Mouse (Mus musculus) midbrain, postnatal 0 days (tissue): ENCODE data around the gene Myt1l. TPM values are rescaled to one million over a fixed set of nuclear protein-coding genes. Genes with fewer than 3 reads are reported as not detected.

ENCODE experiments used
- ATAC-seq: fragments of 200-750 bp; cut with Nextera tagmentation; 2 replicates; pipeline ENCODE4 v1.8.0; 2017; ENCODE audit warnings: moderate number of reproducible peaks, mild to moderate bottlenecking, moderate TSS enrichment, moderate library complexity; ENCODE audit not compliant: low FRiP score
- DNase-seq: peaks from one replicate; pipeline ENCODE4 v3.0.0-alpha.2; 2015; ENCODE audit warnings: low spot score
- H3K27ac ChIP-seq: fragments of 300-500 bp; sonication (generic); 2 replicates; pipeline ENCODE4 v1.5.1; 2014; ENCODE audit warnings: low read depth, mild to moderate bottlenecking, low read length, mixed read lengths
- H3K27me3 ChIP-seq: fragments of 300-500 bp; sonication (generic); 2 replicates; pipeline ENCODE4 v1.6.1; 2014; ENCODE audit warnings: low read length, control low read depth, mixed read lengths; ENCODE audit not compliant: insufficient read depth
- H3K36me3 ChIP-seq: fragments of 300-500 bp; sonication (generic); 2 replicates; pipeline ENCODE4 v1.6.1; 2014; ENCODE audit warnings: low read length, control low read depth, mixed read lengths; ENCODE audit not compliant: insufficient read depth
- H3K4me1 ChIP-seq: fragments of 300-500 bp; sonication (generic); 2 replicates; pipeline ENCODE4 v1.6.1; 2014; ENCODE audit warnings: mild to moderate bottlenecking, control low read depth, antibody characterized with exemption, low read length, mixed read lengths; ENCODE audit not compliant: insufficient read depth
- H3K4me2 ChIP-seq: fragments of 300-500 bp; sonication (generic); 2 replicates; pipeline ENCODE4 v1.6.1; 2014; ENCODE audit warnings: low read depth, mild to moderate bottlenecking, low read length, mixed read lengths; ENCODE audit not compliant: poor library complexity, severe bottlenecking
- H3K4me3 ChIP-seq: fragments of 300-500 bp; sonication (generic); 2 replicates; pipeline ENCODE4 v1.5.1; 2014; ENCODE audit warnings: low read depth, mild to moderate bottlenecking, low read length, moderate library complexity
- H3K9ac ChIP-seq: fragments of 300-500 bp; sonication (generic); replicated peaks from 2 replicates; pipeline ENCODE4 v1.6.1; 2014; ENCODE audit warnings: mild to moderate bottlenecking, low read length, moderate library complexity, mixed read lengths; ENCODE audit not compliant: poor library complexity, severe bottlenecking
- H3K9me3 ChIP-seq: fragments of 300-500 bp; sonication (generic); 2 replicates; pipeline ENCODE4 v1.6.1; 2016; ENCODE audit warnings: low read length, control low read depth
- CTCF ChIP-seq: IDR thresholded peaks from 2 replicates; pipeline ENCODE4 v1.5.1; 2016; ENCODE audit warnings: antibody characterized with exemption, mild to moderate bottlenecking
- WGBS: fragments of 180-500 bp; shearing (Covaris S2); extraction: QIAGEN DNeasy Blood & Tissue Kit; methylation state at CpG from one replicate; pipeline ENCODE4 v1.1.7; 2014; 5-methylcytosine and 5-hydroxymethylcytosine counted together
- polyA plus RNA-seq: library from polyadenylated mRNA; unstranded; fragments of >200 nt; fragmentation: Nextera tagmentation; extraction: Ambion mirVana; gene quantifications from 2 replicates; pipeline ENCODE4 v1.2.1, GENCODE M21; 2015
- total RNA-seq: library from RNA; depleted of rRNA; stranded (reverse); fragments of >200 nt; gene quantifications from 2 replicates; pipeline ENCODE4 v1.2.3, GENCODE M21; 2014

The Myt1l gene
- total and polyA plus RNA-seq, 2 experiments from 2014 or later: 104 to 223 TPM

GRCm38 (mm10) chr12:29605124-29605523, 76.9 kb downstream of the Myt1l start:
- no peak overlapping the region for H3K4me2 ChIP-seq
- no peaks in the 10 kb centered on the region for H3K9me3 ChIP-seq
- H3K4me3 ChIP-seq: no peak overlapping the region
- no peak for TF ChIP-seq CTCF
- no peaks in the 10 kb centered on the region for H3K27me3 ChIP-seq
- no peak overlapping the region for H3K9ac ChIP-seq
- WGBS: 80% methylated on average over 5 of the region's 5 CpGs
- no peaks in the 10 kb centered on the region for H3K36me3 ChIP-seq
- no peak overlapping the region for H3K27ac ChIP-seq
- DNase-seq: no peak
- no peak for ATAC-seq
- H3K4me1 ChIP-seq: no peaks in the 10 kb centered on the region

- Histone ChIP-seq H3K9me3 (no peaks in the 10 kb centered on the region), H3K27ac (no peak overlapping the region), H3K4me2 (no peak overlapping the region), H3K4me3 (no peak overlapping the region), H3K36me3 (no peaks in the 10 kb centered on the region), H3K9ac (0 out of 2 replicates have a peak overlapping the region, but pooled peaks have one; percentile 24), H3K4me1 (no peaks in the 10 kb centered on the region), H3K27me3 (no peaks in the 10 kb centered on the region)
- TF ChIP-seq CTCF: no peak
- 75% methylated on average over 6 of the region's 6 CpGs for WGBS
- DNase-seq (no peak), ATAC-seq (no peak)
Measured at GRCm38 (mm10) chr12:29606221-29606620, 78.0 kb downstream of the Myt1l start.

GRCm38 (mm10) chr12:29617746-29618145, 89.6 kb downstream of the Myt1l start:
- Histone ChIP-seq H3K4me2 (no peak overlapping the region), H3K27ac (no peak overlapping the region), H3K27me3 (no peaks in the 10 kb centered on the region), H3K9me3 (no peaks in the 10 kb centered on the region), H3K4me1 (no peaks in the 10 kb centered on the region), H3K36me3 (no peaks in the 10 kb centered on the region), H3K9ac (no peak overlapping the region), H3K4me3 (no peak overlapping the region)
- TF ChIP-seq CTCF: no peak
- ATAC-seq (no peak), DNase-seq (peak; percentile 60)

GRCm38 (mm10) chr12:29621530-29621929, 93.3 kb downstream of the Myt1l start:
- no peak overlapping the region for H3K9ac ChIP-seq
- 63% methylated on average over 5 of the region's 5 CpGs for WGBS
- H3K27me3 ChIP-seq: no peaks in the 10 kb centered on the region
- no peak overlapping the region for H3K4me3 ChIP-seq
- no peak overlapping the region for H3K27ac ChIP-seq
- no peak overlapping the region for H3K4me2 ChIP-seq
- no peaks in the 10 kb centered on the region for H3K9me3 ChIP-seq
- ATAC-seq (no peak), DNase-seq (no peak)
- no peaks in the 10 kb centered on the region for H3K36me3 ChIP-seq
- H3K4me1 ChIP-seq: 0 out of 2 replicates have a peak, but pooled peaks cover 3% of the 10 kb centered on the region
- TF ChIP-seq CTCF: no peak

- ATAC-seq: 0 out of 2 replicates have a peak, but pooled peaks have one; percentile 35
- DNase-seq: peak; percentile 65
- Histone ChIP-seq H3K27ac (no peak overlapping the region; the same call in 1 of the 2 replicates), H3K27me3 (no peaks in the 10 kb centered on the region), H3K4me1 (peaks cover 6% of the 10 kb centered on the region; the same call in 1 of the 2 replicates), H3K4me3 (no peak overlapping the region), H3K36me3 (no peaks in the 10 kb centered on the region), H3K4me2 (no peak overlapping the region), H3K9ac (no peak overlapping the region), H3K9me3 (no peaks in the 10 kb centered on the region)
- WGBS: 62% methylated on average over 15 of the region's 15 CpGs
- peak; percentile 68 for TF ChIP-seq CTCF
Measured at GRCm38 (mm10) chr12:29627956-29628750, 100.0 kb downstream of the Myt1l start.

- Histone ChIP-seq H3K27ac (peak overlapping the region; percentile 72), H3K4me3 (no peak overlapping the region), H3K27me3 (no peaks in the 10 kb centered on the region), H3K4me1 (peaks cover 6% of the 10 kb centered on the region; the same call in 1 of the 2 replicates), H3K9me3 (no peaks in the 10 kb centered on the region), H3K9ac (no peak overlapping the region; the same call in 1 of the 2 replicates), H3K4me2 (no peak overlapping the region), H3K36me3 (no peaks in the 10 kb centered on the region)
- WGBS: 48% methylated on average over 10 of the region's 10 CpGs
- ATAC-seq: peak; percentile 38; the same call in 1 of the 2 replicates
- peak; percentile 45 for TF ChIP-seq CTCF
- DNase-seq: peak; percentile 59
Measured at GRCm38 (mm10) chr12:29629875-29630538, 101.8 kb downstream of the Myt1l start.
